Mouse (Mus musculus) left cerebral cortex, postnatal 4 days (tissue): ENCODE measurements around the gene Polr3h. TPM values are rescaled to one million over a fixed set of nuclear protein-coding genes. Genes with fewer than 3 reads are reported as not detected.
A peak's percentile ranks its signal among the peaks of the same experiment; 100 is the strongest.

Source experiments
- DNase-seq: peaks from one replicate; pipeline ENCODE4 v3.0.0-alpha.2; 2022
- intact Hi-C: fragments of 180-260 bp; cut with DNase I; formaldehyde crosslinking; loops from one replicate; pipeline ENCODE4 v1.15.1; 2025
- total RNA-seq, 2 experiments: library from RNA; stranded (reverse); gene quantifications; 2 replicates each; pipeline ENCODE4 v1.2.3; 2021

The Polr3h gene
- total RNA-seq, 2 experiments from 2014 or later, result 45.7 to 48.1 TPM

GRCm38 (mm10) chr15:81849104-81849503 is 76.9 kb downstream of the Polr3h start:
- intact Hi-C loops, result no loop called here
- DNase-seq, result no peak

- intact Hi-C loops, result no loop called here
- DNase-seq, result peak; percentile 52
These were observed 77.7 kb downstream of the Polr3h start for GRCm38 (mm10) chr15:81848301-81848700.

DNA sequence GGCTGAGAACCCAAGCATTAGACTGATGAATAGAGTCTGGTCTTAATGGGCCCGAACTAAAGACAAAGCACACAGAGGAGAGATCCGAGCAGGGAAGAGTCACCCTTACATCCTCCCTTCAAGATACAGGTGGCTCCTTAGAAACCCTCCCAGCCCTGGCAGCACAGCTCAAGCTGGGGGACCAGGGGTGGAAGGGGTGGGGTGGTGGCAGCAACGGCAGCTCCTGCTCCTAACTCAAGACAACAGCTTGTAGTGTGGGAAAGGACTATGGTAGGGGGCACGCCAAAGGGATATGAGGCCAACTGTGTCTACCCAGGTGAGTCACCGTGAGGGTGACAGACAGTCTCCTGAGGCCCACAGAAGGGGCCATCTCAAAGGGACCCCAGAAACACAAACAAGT is 78.2 kb downstream of the Polr3h start:
- no peak for DNase-seq
- intact Hi-C loops, result no loop called here

GRCm38 (mm10) chr15:81847161-81847560 is 78.9 kb downstream of the Polr3h start:
- no peak for DNase-seq
- intact Hi-C loops, result no loop called here

GRCm38 (mm10) chr15:81846755-81847154 is 79.3 kb downstream of the Polr3h start:
- DNase-seq, result no peak
- intact Hi-C loops, result no loop called here

GRCm38 (mm10) chr15:81845724-81846123 is 80.3 kb downstream of the Polr3h start:
- intact Hi-C loops, result no loop called here
- no peak for DNase-seq

DNA sequence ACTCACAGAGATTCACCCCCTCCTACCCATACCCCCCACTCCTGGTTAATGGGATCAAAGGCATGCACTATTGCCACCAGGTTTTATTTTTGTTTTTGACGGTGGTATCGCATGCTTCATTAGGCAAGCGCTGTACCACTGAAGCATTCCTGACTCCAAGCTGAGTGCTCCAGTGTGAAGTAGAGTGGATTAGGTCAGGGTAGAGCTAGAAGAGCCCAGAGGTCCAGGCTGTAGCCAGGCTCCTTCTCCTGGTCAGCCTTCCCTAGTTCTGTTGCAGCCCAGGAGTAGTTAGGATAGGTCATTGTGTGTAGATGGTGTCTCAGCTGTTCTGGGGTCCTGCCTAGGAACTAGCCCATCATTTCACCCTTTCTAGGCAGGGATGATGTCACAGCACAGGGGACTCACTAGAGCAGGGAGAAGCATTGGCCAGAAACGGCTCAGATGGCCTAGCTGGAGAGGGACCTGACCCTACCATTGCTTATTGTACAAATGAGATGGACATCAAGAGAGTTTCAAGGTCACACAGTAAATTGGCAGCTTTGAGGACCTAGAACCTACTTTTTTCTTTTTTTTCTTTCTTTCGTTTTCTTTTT is 80.9 kb downstream of the Polr3h start:
- intact Hi-C loops, result no loop called here
- DNase-seq, result no peak

- DNase-seq, result no peak
- intact Hi-C loops, result no loop called here
These were observed 83.8 kb downstream of the Polr3h start for GRCm38 (mm10) chr15:81842275-81842674.

DNA sequence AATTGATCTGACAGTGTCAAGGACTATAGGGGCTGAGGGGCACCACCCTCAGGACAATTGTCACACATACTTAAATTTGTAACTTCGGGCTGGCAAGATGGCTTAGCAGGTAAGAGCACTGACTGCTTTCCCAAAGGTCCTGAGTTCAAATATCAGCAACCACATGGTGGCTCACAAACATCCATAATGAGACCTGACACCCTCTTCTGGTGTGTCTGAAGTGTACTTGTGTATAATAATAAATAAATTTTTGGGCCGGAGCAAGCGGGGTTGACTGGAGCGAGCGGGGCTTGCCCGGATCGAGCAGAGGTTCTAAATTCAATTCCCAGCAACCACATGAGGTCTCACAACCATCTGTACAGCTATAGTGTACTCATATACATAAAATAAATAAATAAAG is 85.7 kb downstream of the Polr3h start:
- intact Hi-C loops, result no loop called here

GRCm38 (mm10) chr15:81839634-81840033 is 86.4 kb downstream of the Polr3h start:
- intact Hi-C loops, result loop anchor here (10.0 kb wide), 1 partner anchor 65 kb away; no protein-coding TSS in a partner anchor
- peak; percentile 93 for DNase-seq

More for the DNA sequence above, 85.7 kb downstream of the Polr3h start:
- DNase-seq, result no peak

DNA sequence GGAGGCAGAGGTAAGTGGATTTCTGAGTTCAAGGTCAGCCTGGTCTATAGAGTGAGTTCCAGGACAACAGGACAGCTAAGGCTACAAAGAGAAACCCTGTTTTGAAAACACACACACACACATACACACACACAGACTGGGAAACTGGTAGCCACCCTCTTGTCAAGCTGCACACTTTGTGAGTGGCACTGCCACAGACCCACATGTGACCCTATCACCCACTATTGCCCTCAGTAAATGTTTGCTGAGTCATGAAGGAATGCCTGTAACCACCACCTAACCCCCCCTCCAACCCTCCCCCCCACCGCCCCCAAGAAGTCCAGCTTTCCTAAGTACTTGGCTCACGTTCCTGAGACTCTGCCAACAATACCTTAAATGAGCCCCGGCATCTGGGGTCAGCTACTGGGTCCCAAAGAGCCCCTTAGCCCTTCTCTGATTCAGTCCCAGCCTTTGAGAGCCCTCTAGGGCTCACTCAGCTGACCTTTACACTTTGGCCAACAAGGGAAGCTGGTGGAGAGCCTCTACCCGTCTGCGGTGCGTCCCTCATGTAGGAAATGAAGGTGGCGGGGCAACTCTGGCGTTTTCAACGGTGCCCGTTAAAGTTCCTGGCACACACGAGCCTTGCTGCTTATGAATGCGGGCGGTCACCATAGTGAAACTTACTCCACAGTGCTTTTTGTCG is 87.3 kb downstream of the Polr3h start:
- intact Hi-C loops, result loop anchor here (10.0 kb wide), 1 partner anchor 66 kb away; no protein-coding TSS in a partner anchor
- DNase-seq, result no peak

Other genes starting within 250 kb of the Polr3h start
- 10 to 100 TPM; 25.3 to 26.6 TPM for gene Chadl, start 229.0 kb downstream of the Polr3h start, total RNA-seq
- 100 to 1,000 TPM; 219 to 235 TPM for gene Zc3h7b, start 181.2 kb downstream of the Polr3h start, total RNA-seq
- gene Rangap1, start 180.7 kb downstream of the Polr3h start, total RNA-seq, result 100 to 1,000 TPM; 170 to 180 TPM
- gene Tef, start 123.8 kb downstream of the Polr3h start, total RNA-seq, result 10 to 100 TPM; 68.1 to 69.6 TPM
- 10 to 100 TPM; 20.3 to 22.6 TPM for gene Tob2, start 67.4 kb downstream of the Polr3h start, total RNA-seq
- 10 to 100 TPM; 51.8 to 59.7 TPM for gene Phf5a, start 54.3 kb downstream of the Polr3h start, total RNA-seq
- 100 to 1,000 TPM; 273 to 304 TPM for gene Aco2, start 53.9 kb downstream of the Polr3h start, total RNA-seq
- gene Csdc2, start 10.5 kb upstream of the Polr3h start, total RNA-seq, result 100 to 1,000 TPM; 191 to 201 TPM
- 100 to 1,000 TPM; 138 to 140 TPM for gene Pmm1, start 34.7 kb upstream of the Polr3h start, total RNA-seq
- not detected for gene 1700029P11Rik, start 54.3 kb upstream of the Polr3h start, total RNA-seq
- 10 to 100 TPM; 28.3 to 28.7 TPM for gene Xrcc6, start 61.6 kb upstream of the Polr3h start, total RNA-seq
- 10 to 100 TPM; 64.8 to 72.7 TPM for gene Desi1, start 107.6 kb upstream of the Polr3h start, total RNA-seq
- gene Snu13, start 121.4 kb upstream of the Polr3h start, total RNA-seq, result 100 to 1,000 TPM; 123 to 130 TPM
- gene 4930407I10Rik, start 132.9 kb upstream of the Polr3h start, total RNA-seq, result not detected
- gene Mei1, start 143.8 kb upstream of the Polr3h start, total RNA-seq, result under 1 TPM in 1 of 2 experiments, not detected in 1; 0.10 TPM
- gene Ccdc134, start 201.7 kb upstream of the Polr3h start, total RNA-seq, result 10 to 100 TPM; 11.3 to 12.4 TPM
- 100 to 1,000 TPM; 233 to 234 TPM for gene Srebf2, start 220.9 kb upstream of the Polr3h start, total RNA-seq